Comparison of ENCODE assay signal across 7 mouse cellular contexts in genomic region chr6:83914183-83914719, GRCm38 (mm10). TPM values are rescaled to one million over a fixed set of nuclear protein-coding genes. Genes with fewer than 3 reads are reported as not detected.
DNase-seq lines count a peak whose midpoint lies in the region; ATAC-seq lines count a peak whose summit lies in the region.

No protein-coding gene starts in this region.

- ATAC-seq in embryonic facial prominence, embryonic 11.5 days (replicated peaks; ENCODE audit: insufficient number of reproducible peaks, low FRiP score, low TSS enrichment, low read depth), result peak; percentile 95
- peak; percentile 93 for ATAC-seq in granulocyte monocyte progenitor cell, adult 5-6 weeks (replicated peaks; ENCODE audit: poor library complexity, severe bottlenecking)
- peak; percentile 97 for ATAC-seq in midbrain, embryonic 13.5 days

- DNase-seq in adrenal gland, postnatal 14 days, result peak; percentile 99
- peak; percentile 99 for DNase-seq in embryonic facial prominence, embryonic 11.5 days (ENCODE audit: low spot score)
- peak; percentile 97 for DNase-seq in kidney, adult 11 months
- peak; percentile 99 for DNase-seq in limb, embryonic 10.5 days (ENCODE audit: low spot score)
- DNase-seq in spleen, adult 12 weeks (ENCODE audit: low spot score), result peak; percentile 98

- H3K4me1 ChIP-seq in embryonic facial prominence, embryonic 11.5 days (ENCODE audit: control insufficient read depth, insufficient read depth, low read length), result no peaks in the 10 kb centered on the region
- H3K4me1 ChIP-seq in limb, embryonic 10.5 days, result no peaks in the 10 kb centered on the region
- H3K4me1 ChIP-seq in midbrain, embryonic 13.5 days (replicated peaks), result peaks cover 6% of the 10 kb centered on the region

- peak overlapping the region; percentile 46 for H3K4me2 ChIP-seq in embryonic facial prominence, embryonic 11.5 days (ENCODE audit: low read depth, low read length)
- peak overlapping the region; percentile 61 for H3K4me2 ChIP-seq in midbrain, embryonic 13.5 days (replicated peaks)

- no peaks in the 10 kb centered on the region for H3K36me3 ChIP-seq in embryonic facial prominence, embryonic 11.5 days (replicated peaks; ENCODE audit: control insufficient read depth, insufficient read depth, low read depth, low read length)
- H3K36me3 ChIP-seq in limb, embryonic 10.5 days, result no peaks in the 10 kb centered on the region
- H3K36me3 ChIP-seq in midbrain, embryonic 13.5 days, result no peaks in the 10 kb centered on the region

- peak overlapping the region; percentile 99 for H3K9ac ChIP-seq in embryonic facial prominence, embryonic 11.5 days (replicated peaks; ENCODE audit: low read length)
- H3K9ac ChIP-seq in midbrain, embryonic 13.5 days (replicated peaks), result peak overlapping the region; percentile 99

- H3K27me3 ChIP-seq in embryonic facial prominence, embryonic 11.5 days (ENCODE audit: control insufficient read depth, insufficient read depth, low read length), result no peaks in the 10 kb centered on the region
- no peaks in the 10 kb centered on the region for H3K27me3 ChIP-seq in limb, embryonic 10.5 days (ENCODE audit: low read depth, poor library complexity, severe bottlenecking)
- no peaks in the 10 kb centered on the region for H3K27me3 ChIP-seq in midbrain, embryonic 13.5 days

- peak overlapping the region; percentile 95 for H3K27ac ChIP-seq in embryonic facial prominence, embryonic 11.5 days (replicated peaks; ENCODE audit: low read depth, low read length)
- peak overlapping the region; percentile 100 for H3K27ac ChIP-seq in limb, embryonic 10.5 days
- H3K27ac ChIP-seq in midbrain, embryonic 13.5 days, result peak overlapping the region; percentile 99

- no peaks in the 10 kb centered on the region for H3K9me3 ChIP-seq in embryonic facial prominence, embryonic 11.5 days (replicated peaks; ENCODE audit: control insufficient read depth, low read length)
- H3K9me3 ChIP-seq in limb, embryonic 10.5 days (replicated peaks), result no peaks in the 10 kb centered on the region
- H3K9me3 ChIP-seq in midbrain, embryonic 13.5 days, result no peaks in the 10 kb centered on the region

- H3K4me3 ChIP-seq in embryonic facial prominence, embryonic 11.5 days (ENCODE audit: low read depth, low read length), result peak overlapping the region; percentile 100
- H3K4me3 ChIP-seq in limb, embryonic 10.5 days, result peak overlapping the region; percentile 99
- H3K4me3 ChIP-seq in midbrain, embryonic 13.5 days (replicated peaks), result peak overlapping the region; percentile 98

- WGBS in embryonic facial prominence, embryonic 11.5 days, result 0% methylated on average over 50 of the region's 50 CpGs
- under 1% methylated on average over 49 of the region's 50 CpGs for WGBS in limb, embryonic 10.5 days
- WGBS in midbrain, embryonic 13.5 days, result under 1% methylated on average over 50 of the region's 50 CpGs

RNA-seq across cellular contexts. Expression of gene Zfp638, which starts 47.3 kb away (rescaled TPM):
- total RNA-seq in adrenal gland, postnatal 14 days (2021), result 91.9 and 93.0 TPM in 2 replicates
- polyA plus RNA-seq in embryonic facial prominence, embryonic 11.5 days (2014; fragmentation: Nextera tagmentation; extraction: Ambion mirVana), result 101 and 116 TPM in 2 replicates
- 116 and 131 TPM in 2 replicates for total RNA-seq in granulocyte monocyte progenitor cell, adult 5-6 weeks (2014; fragmentation: Nextera tagmentation)
- 139 and 140 TPM in 2 replicates for total RNA-seq in granulocyte monocyte progenitor cell, adult 5-6 weeks (2017)
- 59.7 and 69.6 TPM in 2 replicates for polyA plus RNA-seq in limb, embryonic 10.5 days (2016; fragmentation: Nextera tagmentation; extraction: Ambion mirVana)
- polyA plus RNA-seq in midbrain, embryonic 13.5 days (2015; fragmentation: Nextera tagmentation; extraction: Ambion mirVana), result 96.5 TPM in 2 replicates

Comparison
In these comparisons a context has a peak if more than half of its experiments do, and no peak if none do; other contexts are left out.
1. Peak in every context shown above with its lines: DNase-seq, ATAC-seq, H3K4me3 ChIP-seq and H3K27ac ChIP-seq.